Mouse (Mus musculus) liver, adult 2 months (tissue): ENCODE measurements around the gene Prss53. TPM values are rescaled to one million over a fixed set of nuclear protein-coding genes. Genes with fewer than 3 reads are reported as not detected.

ENCODE experiments used
- DNase-seq: peaks from one replicate; pipeline ENCODE4 v3.0.0-alpha.2; 2011; ENCODE audit warnings: low read depth, low spot score; ENCODE audit errors: extremely low read depth
- H3K27ac ChIP-seq: fragments of 200-500 bp; replicated peaks from 2 replicates; pipeline ENCODE4 v1.5.1; 2012; ENCODE audit warnings: low read depth, mild to moderate bottlenecking, control low read depth, inconsistent platforms, low read length; ENCODE audit not compliant: insufficient read depth
- H3K27me3 ChIP-seq: fragments of 200-500 bp; 2 replicates; pipeline ENCODE4 v1.6.1; 2012; ENCODE audit warnings: mild to moderate bottlenecking, moderate library complexity, low read length, inconsistent platforms; ENCODE audit not compliant: control insufficient read depth, insufficient read depth
- H3K36me3 ChIP-seq: fragments of 200-500 bp; 2 replicates; pipeline ENCODE4 v1.6.1; 2012; ENCODE audit warnings: low read length, inconsistent platforms; ENCODE audit not compliant: control insufficient read depth, insufficient read depth
- H3K4me1 ChIP-seq: fragments of 200-500 bp; 2 replicates; pipeline ENCODE4 v1.6.1; 2011; ENCODE audit warnings: low read length; ENCODE audit not compliant: control insufficient read depth, insufficient read depth
- H3K4me3 ChIP-seq: fragments of 200-500 bp; 2 replicates; pipeline ENCODE4 v1.5.1; 2011; ENCODE audit warnings: low read depth, mild to moderate bottlenecking, control low read depth, low read length, moderate library complexity; ENCODE audit not compliant: insufficient read depth
- H3K79me2 ChIP-seq: fragments of 200-500 bp; 2 replicates; pipeline ENCODE4 v1.6.1; 2012; ENCODE audit warnings: inconsistent platforms, mild to moderate bottlenecking, low read length, moderate library complexity; ENCODE audit not compliant: control insufficient read depth, insufficient read depth
- H3K9ac ChIP-seq: fragments of 200-500 bp; 2 replicates; pipeline ENCODE4 v1.6.1; 2012; ENCODE audit warnings: low read depth, mild to moderate bottlenecking, control low read depth, inconsistent platforms, low read length
- CTCF ChIP-seq: fragments of 200-500 bp; IDR thresholded peaks from 2 replicates; pipeline ENCODE4 v1.5.1; 2011; ENCODE audit warnings: low read depth, low read length, control low read depth
- POLR2A ChIP-seq: fragments of 200-500 bp; IDR thresholded peaks from 2 replicates; pipeline ENCODE4 v1.6.1; 2011; ENCODE audit warnings: low read length, control low read depth; ENCODE audit not compliant: insufficient read depth; ENCODE audit errors: extremely low read depth
- WGBS: fragments of 180-500 bp; shearing (Covaris S2); methylation state at CpG from one replicate; pipeline ENCODE4 v1.1.7; 2018; 5-methylcytosine and 5-hydroxymethylcytosine counted together
- polyA plus RNA-seq: library from polyadenylated mRNA; depleted of rRNA; stranded (reverse); fragments of >200 nt; gene quantifications from 2 replicates; pipeline ENCODE4 v1.2.3, GENCODE M21; 2012
- total RNA-seq: library from RNA; depleted of rRNA; stranded (reverse); fragments of >200 nt; gene quantifications from 2 replicates; pipeline ENCODE4 v1.2.3, GENCODE M21; 2014

The Prss53 gene
- total and polyA plus RNA-seq, 2 experiments = 2.3 to 12.0 TPM

DNA sequence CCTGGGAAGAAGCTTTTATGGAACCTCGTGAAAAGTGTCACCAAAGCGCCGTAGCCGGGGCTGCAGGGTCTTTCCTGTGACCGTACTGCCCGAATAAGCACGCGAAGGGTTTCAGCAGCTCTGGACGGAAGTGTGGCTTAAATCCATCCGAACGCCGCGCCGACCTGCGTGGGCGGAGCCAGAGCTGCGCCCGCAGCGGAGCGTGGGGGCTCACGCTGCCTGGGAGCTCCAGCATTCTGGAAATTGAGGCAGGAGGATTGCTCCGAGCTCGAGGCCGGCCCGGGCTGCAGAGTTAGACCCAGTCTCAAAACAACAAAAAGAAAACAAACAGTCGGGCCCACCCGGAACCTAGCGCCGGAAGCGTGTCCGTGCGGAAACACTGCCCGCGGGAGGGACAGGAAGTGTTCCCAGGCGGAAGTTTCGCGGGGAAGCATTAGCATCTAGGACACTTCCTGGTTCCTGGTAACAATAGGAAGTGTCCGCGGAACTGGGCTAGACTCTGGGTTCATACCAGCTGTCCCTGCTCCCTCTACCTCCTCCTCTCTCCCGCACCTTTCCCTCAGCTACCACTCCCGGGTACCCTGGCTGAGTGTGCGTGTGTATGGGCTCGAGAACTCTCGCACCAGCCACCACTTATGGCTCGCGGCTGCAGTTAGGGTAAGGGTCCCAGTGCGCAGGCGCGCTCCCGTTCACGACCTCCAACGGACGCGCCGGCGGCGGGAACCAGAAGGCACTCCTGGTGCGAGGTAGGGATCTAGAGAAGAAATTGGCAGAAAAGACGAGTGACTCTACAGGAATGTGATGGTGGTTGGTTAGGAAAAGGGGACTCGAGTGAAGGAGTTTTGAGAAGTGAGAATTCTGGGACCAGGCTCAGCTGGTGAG, 14.1 kb downstream of the Prss53 start, which contains the start of gene Zfp668:
Gene Zfp668 (minus strand): TSS at position 362 of the 882 bp plus-strand sequence.
- TF ChIP-seq POLR2A = peak; percentile 30; the same call in 1 of the 2 replicates
- TF ChIP-seq CTCF = no peak
- H3K9ac ChIP-seq = peak within 1 kb of the TSS; percentile 94
- no peaks in the 10 kb centered on the region for H3K27me3 ChIP-seq
- peak; percentile 89 for DNase-seq
- WGBS = under 1% methylated on average over 60 of the region's 60 CpGs
- peak within 1 kb of the TSS; percentile 90 for H3K27ac ChIP-seq
- peaks cover 7% of the 10 kb centered on the region for H3K36me3 ChIP-seq
- peak within 1 kb of the TSS; percentile 94 for H3K4me3 ChIP-seq
- H3K79me2 ChIP-seq = peaks cover 21% of the 10 kb centered on the region
- H3K4me1 ChIP-seq = peaks cover 6% of the 10 kb centered on the region

DNA sequence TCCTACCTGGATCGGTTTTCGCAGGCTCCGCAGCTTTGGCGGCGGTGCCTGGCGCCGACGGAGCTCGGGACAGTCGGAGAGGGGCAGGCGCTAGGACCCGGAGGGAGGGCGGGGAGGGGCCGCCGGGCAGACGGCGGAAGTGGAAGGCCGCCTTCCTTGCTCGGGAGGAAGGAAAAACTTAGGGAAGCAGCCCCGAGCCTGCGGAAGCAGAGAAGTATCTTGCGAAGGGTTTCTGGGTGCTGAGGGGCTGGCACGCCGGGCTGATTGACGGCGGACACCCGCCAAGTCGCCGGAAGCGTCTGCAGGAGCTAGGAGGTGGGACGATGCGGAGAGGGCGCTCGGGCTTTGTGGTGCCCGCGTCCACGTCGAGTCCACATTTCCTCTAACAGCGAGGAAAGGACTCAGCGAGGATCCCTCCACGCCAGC, 14.7 kb downstream of the Prss53 start, which contains the start of gene Zfp646:
Gene Zfp646 (plus strand): TSS at position 181 of the 426 bp plus-strand sequence.
- H3K27me3 ChIP-seq = no peaks in the 10 kb centered on the region
- peaks cover 16% of the 10 kb centered on the region; the same call in 1 of the 2 replicates for H3K79me2 ChIP-seq
- DNase-seq = peak; percentile 80
- H3K4me1 ChIP-seq = peaks cover 6% of the 10 kb centered on the region
- peaks cover 2% of the 10 kb centered on the region for H3K36me3 ChIP-seq
- peak within 1 kb of the TSS; percentile 94 for H3K9ac ChIP-seq
- H3K4me3 ChIP-seq = peak within 1 kb of the TSS; percentile 94
- peak within 1 kb of the TSS; percentile 90 for H3K27ac ChIP-seq
- TF ChIP-seq POLR2A (0 out of 2 replicates have a peak, but pooled peaks have one; percentile 16), CTCF (no peak)
- under 1% methylated on average over 41 of the region's 41 CpGs for WGBS

DNA sequence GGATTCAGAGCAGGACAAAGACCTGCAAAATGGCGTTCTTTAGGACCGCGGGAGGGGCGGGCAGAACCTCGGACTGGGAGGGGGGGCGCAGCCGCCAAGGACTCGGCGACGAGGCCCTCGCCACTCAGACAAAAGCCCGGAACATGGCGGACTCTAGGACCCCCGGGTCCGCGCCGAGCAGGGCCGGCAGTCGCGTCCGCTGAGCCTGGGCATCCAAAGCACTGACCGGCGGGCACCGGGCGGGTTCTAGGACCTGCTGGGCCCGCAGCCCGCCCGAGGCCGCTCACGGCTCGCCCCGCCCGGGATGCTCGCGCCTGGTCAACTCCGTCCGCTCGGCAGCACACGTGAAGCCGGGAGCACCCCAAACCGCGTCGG, 15.2 kb downstream of the Prss53 start:
- peak; percentile 57 for DNase-seq
- Histone ChIP-seq H3K27me3 (no peaks in the 10 kb centered on the region), H3K4me1 (peaks cover 6% of the 10 kb centered on the region), H3K4me3 (peak overlapping the region; percentile 94), H3K36me3 (peaks cover 1% of the 10 kb centered on the region; the same call in 1 of the 2 replicates), H3K27ac (peak overlapping the region; percentile 90), H3K9ac (peak overlapping the region; percentile 81), H3K79me2 (peaks cover 16% of the 10 kb centered on the region; the same call in 1 of the 2 replicates)
- TF ChIP-seq CTCF (no peak), POLR2A (no peak)
- under 1% methylated on average over 41 of the region's 43 CpGs for WGBS

DNA sequence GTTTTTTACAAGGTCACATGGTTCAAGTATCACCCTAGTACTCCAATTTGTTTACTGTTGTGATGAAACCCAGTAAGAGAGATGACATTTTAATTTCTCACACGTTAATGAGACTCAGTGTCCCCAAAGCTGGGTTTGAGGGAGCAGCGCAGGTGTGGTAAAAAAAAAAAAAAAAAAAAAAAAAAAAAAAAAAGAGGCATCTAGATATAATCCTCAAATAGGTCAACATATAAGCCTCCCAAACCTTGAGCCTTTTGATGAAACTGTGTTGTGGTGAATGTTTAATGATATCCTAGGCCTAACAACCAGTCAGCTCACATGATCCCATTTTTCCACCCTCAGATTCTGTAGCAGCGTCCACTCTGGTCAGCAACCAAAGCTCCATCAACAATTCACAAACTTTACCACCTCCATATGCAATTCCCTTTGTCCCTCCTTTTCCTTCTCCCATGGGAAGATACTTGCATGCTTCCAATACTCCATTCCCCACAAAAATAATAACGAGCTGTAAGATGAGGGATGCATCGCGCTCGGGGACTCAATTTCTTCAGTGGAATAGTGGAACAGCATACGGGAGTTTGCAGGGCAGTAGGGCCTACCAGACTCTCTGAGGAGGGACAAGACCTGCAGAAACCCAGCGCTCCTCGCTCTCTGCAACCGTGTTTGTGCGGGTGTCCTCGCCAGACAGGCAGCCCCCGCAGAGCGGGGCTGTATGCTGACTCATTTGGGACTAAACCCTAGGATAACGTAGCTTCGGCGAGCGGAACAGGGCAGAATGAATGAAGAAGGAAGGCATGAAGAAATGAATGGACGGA, 15.8 kb downstream of the Prss53 start:
- TF ChIP-seq CTCF (no peak), POLR2A (no peak)
- Histone ChIP-seq H3K36me3 (peaks cover 1% of the 10 kb centered on the region; the same call in 1 of the 2 replicates), H3K27me3 (no peaks in the 10 kb centered on the region), H3K4me1 (peaks cover 6% of the 10 kb centered on the region), H3K4me3 (peak overlapping the region; percentile 94), H3K79me2 (peaks cover 14% of the 10 kb centered on the region; the same call in 1 of the 2 replicates), H3K9ac (peak overlapping the region; percentile 81), H3K27ac (no peak overlapping the region)
- WGBS = 4% methylated on average over 20 of the region's 20 CpGs
- no peak for DNase-seq

DNA sequence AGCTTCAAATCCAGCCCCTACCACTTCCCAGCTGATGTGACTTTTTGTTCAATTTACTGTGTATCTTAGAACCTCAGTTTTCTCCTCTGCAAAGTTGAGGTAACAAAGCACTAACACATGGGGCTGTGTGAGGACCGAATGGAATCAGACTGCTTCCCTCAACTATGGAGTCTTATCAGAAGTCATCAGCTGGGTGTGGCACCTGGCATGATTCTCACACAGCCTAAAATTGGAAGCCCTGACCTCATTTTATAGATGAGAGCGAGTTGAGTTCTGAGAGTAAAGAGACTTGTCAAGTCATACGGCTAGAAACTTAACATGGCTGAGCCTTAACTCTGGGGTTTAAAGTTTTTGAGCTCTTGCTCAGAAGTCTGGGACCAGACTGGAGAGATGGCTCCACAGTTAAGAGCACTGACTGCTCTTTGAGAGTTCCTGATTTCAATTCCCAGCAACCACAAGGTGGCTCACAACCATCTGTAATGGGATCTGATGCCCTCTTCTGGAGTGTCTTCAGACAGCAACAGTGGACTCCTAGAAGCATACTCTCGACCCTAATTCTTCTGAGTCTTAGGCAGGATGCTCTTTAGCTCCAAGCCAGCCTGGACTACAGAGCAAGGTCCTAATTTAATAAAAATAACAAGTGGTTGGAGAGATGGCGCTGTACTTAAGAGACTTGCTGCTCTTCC, 20.5 kb downstream of the Prss53 start:
- Histone ChIP-seq H3K9ac (no peak overlapping the region), H3K27ac (no peak overlapping the region), H3K4me3 (no peak overlapping the region), H3K79me2 (no peaks in the 10 kb centered on the region), H3K27me3 (no peaks in the 10 kb centered on the region), H3K36me3 (peaks cover 5% of the 10 kb centered on the region; the same call in 1 of the 2 replicates), H3K4me1 (peaks cover 4% of the 10 kb centered on the region)
- 92% methylated on average over 5 of the region's 5 CpGs for WGBS
- no peak for TF ChIP-seq POLR2A
- no peak for TF ChIP-seq CTCF
- DNase-seq = no peak
